Mouse (Mus musculus) thymus, adult 2 months (tissue): Measurements from ENCODE around the gene Sv2c. TPM values are rescaled to one million over a fixed set of nuclear protein-coding genes. Genes with fewer than 3 reads are reported as not detected.

Source experiments
- DNase-seq: peaks from one replicate; pipeline ENCODE4 v3.0.0; 2021
- H3K27ac ChIP-seq: fragments of 200-500 bp; 2 replicates; pipeline ENCODE4 v1.5.1; 2012; ENCODE audit warnings: low read length, control low read depth; ENCODE audit not compliant: control insufficient read depth, insufficient read depth
- H3K27me3 ChIP-seq: fragments of 200-500 bp; 2 replicates; pipeline ENCODE4 v1.6.1; 2012; ENCODE audit warnings: mild to moderate bottlenecking, low read length, moderate library complexity, mixed read lengths; ENCODE audit not compliant: control insufficient read depth, insufficient read depth
- H3K36me3 ChIP-seq: fragments of 200-500 bp; 2 replicates; pipeline ENCODE4 v1.6.1; 2012; ENCODE audit warnings: mild to moderate bottlenecking, low read length, moderate library complexity; ENCODE audit not compliant: control insufficient read depth, insufficient read depth
- H3K4me1 ChIP-seq: fragments of 200-500 bp; replicated peaks from 2 replicates; pipeline ENCODE4 v1.6.1; 2012; ENCODE audit warnings: low read length; ENCODE audit not compliant: control insufficient read depth, insufficient read depth
- H3K4me3 ChIP-seq: fragments of 200-500 bp; 2 replicates; pipeline ENCODE4 v1.5.1; 2012; ENCODE audit warnings: mild to moderate bottlenecking, low read length, control low read depth, moderate library complexity; ENCODE audit not compliant: control insufficient read depth, insufficient read depth
- CTCF ChIP-seq: fragments of 200-500 bp; IDR thresholded peaks from 2 replicates; pipeline ENCODE4 v1.5.1; 2012; ENCODE audit warnings: mild to moderate bottlenecking, control low read depth, low read length, moderate library complexity, borderline replicate concordance; ENCODE audit not compliant: control insufficient read depth, poor library complexity, insufficient read depth; ENCODE audit errors: extremely low read depth
- POLR2A ChIP-seq: fragments of 200-500 bp; IDR thresholded peaks from 2 replicates; pipeline ENCODE4 v1.6.1; 2012; ENCODE audit warnings: mild to moderate bottlenecking, low read length, control low read depth, moderate library complexity; ENCODE audit not compliant: control insufficient read depth, poor library complexity, insufficient read depth; ENCODE audit errors: extremely low read depth
- WGBS: fragments of 180-500 bp; shearing (Covaris S2); methylation state at CpG from one replicate; pipeline ENCODE4 v1.1.7; 2018; 5-methylcytosine and 5-hydroxymethylcytosine counted together
- polyA plus RNA-seq: library from polyadenylated mRNA; depleted of rRNA; stranded (reverse); fragments of >200 nt; gene quantifications from 2 replicates; pipeline ENCODE4 v1.2.3, GENCODE M21; 2012

Sv2c gene
- polyA plus RNA-seq, 1 experiment: 0.09 TPM

GRCm38 (mm10) chr13:95963671-95964070 is 168.7 kb downstream of the Sv2c start:
- no peak for DNase-seq
- Histone ChIP-seq H3K36me3 (no peaks in the 10 kb centered on the region), H3K27ac (peak overlapping the region; percentile 12; the same call in 1 of the 2 replicates), H3K4me1 (peaks cover 43% of the 10 kb centered on the region), H3K4me3 (no peak overlapping the region), H3K27me3 (no peaks in the 10 kb centered on the region)
- TF ChIP-seq POLR2A (no peak), CTCF (no peak)
- 8% methylated on average over 1 of the region's 1 CpGs for WGBS

- no peak for DNase-seq
- H3K27me3 ChIP-seq: no peaks in the 10 kb centered on the region
- 47% methylated on average over 7 of the region's 7 CpGs for WGBS
- no peaks in the 10 kb centered on the region for H3K36me3 ChIP-seq
- H3K4me1 ChIP-seq: peaks cover 51% of the 10 kb centered on the region
- no peak overlapping the region for H3K4me3 ChIP-seq
- H3K27ac ChIP-seq: no peak overlapping the region; the same call in 1 of the 2 replicates
- TF ChIP-seq POLR2A: no peak
Measured at GRCm38 (mm10) chr13:95961905-95962304, 170.5 kb downstream of the Sv2c start.

DNA sequence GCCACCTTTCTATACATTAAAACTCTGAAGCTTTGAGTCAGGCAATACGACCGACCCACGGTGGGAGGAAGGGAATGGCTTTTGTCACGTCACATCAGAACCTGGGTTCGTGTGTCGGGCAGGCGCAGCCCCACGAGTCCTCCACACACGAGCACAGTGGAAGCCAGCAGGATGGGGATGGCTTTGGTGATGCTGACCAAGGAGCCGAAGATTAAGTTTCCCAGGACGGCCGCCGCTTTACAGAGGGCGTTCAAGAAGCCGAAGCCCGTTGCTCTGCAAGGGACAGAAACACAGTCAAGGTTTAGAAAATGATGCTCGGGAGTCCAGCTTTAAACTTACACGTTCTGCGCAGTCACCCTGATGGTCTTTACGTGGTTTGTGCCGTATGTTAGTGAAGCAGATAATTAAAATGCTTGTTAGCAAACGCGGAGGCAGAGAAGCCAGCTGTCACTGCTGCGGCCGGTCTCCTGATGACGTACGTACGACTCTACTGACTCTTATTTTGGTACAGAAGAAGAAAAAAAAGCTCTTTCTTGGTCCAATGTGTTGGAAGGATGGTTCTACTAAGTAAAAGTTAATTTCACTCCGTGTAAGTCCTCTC is 171.1 kb downstream of the Sv2c start:
- 40% methylated on average over 29 of the region's 29 CpGs for WGBS
- TF ChIP-seq POLR2A (no peak), CTCF (no peak)
- Histone ChIP-seq H3K36me3 (no peaks in the 10 kb centered on the region), H3K4me1 (peaks cover 53% of the 10 kb centered on the region), H3K4me3 (peak overlapping the region; percentile 86), H3K27me3 (no peaks in the 10 kb centered on the region), H3K27ac (peak overlapping the region; percentile 87)
- DNase-seq: peak; percentile 19

GRCm38 (mm10) chr13:95960477-95961185 is 171.7 kb downstream of the Sv2c start:
- H3K4me1 ChIP-seq: peaks cover 59% of the 10 kb centered on the region
- H3K4me3 ChIP-seq: peak overlapping the region; percentile 86
- H3K36me3 ChIP-seq: no peaks in the 10 kb centered on the region
- peak; percentile 64 for DNase-seq
- no peaks in the 10 kb centered on the region for H3K27me3 ChIP-seq
- 8% methylated on average over 10 of the region's 10 CpGs for WGBS
- H3K27ac ChIP-seq: peak overlapping the region; percentile 87
- TF ChIP-seq CTCF: no peak
- TF ChIP-seq POLR2A: no peak

DNA sequence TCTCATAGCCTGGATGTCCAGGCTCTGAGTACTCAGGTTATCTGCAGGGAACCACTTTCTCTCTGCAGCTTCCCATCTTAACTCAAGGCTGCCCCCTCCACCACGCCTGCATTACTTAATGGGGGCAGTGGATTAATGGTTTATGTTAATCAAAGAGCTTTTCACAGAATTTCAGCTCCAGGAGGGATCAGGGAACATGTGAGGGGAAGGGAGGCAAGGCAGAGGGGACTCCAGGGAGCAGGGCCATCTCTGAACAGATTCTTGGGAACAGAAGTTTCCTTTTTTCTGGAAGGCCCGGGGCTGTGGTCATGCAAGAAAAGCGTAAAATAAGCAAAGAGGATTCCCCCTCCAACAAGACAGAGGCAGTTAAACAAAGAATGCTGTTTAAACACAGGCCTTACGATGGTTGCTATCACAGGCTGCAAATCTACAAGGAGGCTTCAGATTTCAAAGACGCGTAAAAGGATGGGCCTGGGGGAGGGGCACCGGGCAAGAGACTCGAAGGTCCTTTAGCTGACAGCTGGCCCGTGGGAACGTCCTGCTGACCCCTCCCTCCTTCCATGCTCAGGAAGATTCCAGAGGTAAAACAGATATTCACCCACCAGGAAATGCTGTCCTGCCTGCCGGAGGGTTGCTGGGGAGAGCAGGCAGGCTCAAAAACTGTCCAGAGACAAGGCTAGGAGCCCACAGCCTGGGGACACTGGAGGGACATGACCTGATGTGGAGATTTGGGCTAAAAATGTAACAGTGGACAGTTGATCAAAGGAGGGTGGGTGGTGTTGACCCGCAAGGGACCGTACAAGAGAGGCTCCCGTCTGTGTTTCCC is 172.5 kb downstream of the Sv2c start:
- no peaks in the 10 kb centered on the region for H3K36me3 ChIP-seq
- WGBS: 36% methylated on average over 14 of the region's 14 CpGs
- TF ChIP-seq CTCF (no peak), POLR2A (no peak)
- no peaks in the 10 kb centered on the region for H3K27me3 ChIP-seq
- H3K4me3 ChIP-seq: peak overlapping the region; percentile 8; the same call in 1 of the 2 replicates
- peak; percentile 31 for DNase-seq
- H3K4me1 ChIP-seq: peaks cover 61% of the 10 kb centered on the region
- peak overlapping the region; percentile 85 for H3K27ac ChIP-seq

- H3K27me3 ChIP-seq: no peaks in the 10 kb centered on the region
- 14% methylated on average over 10 of the region's 10 CpGs for WGBS
- no peaks in the 10 kb centered on the region for H3K36me3 ChIP-seq
- H3K4me3 ChIP-seq: no peak overlapping the region
- peaks cover 51% of the 10 kb centered on the region for H3K4me1 ChIP-seq
- DNase-seq: no peak
- no peak for TF ChIP-seq POLR2A
- TF ChIP-seq CTCF: no peak
- peak overlapping the region; percentile 27 for H3K27ac ChIP-seq
Measured at GRCm38 (mm10) chr13:95957134-95957533, 175.2 kb downstream of the Sv2c start.
